Mouse (Mus musculus): ENCODE data around the gene Ubxn10. TPM values are rescaled to one million over a fixed set of nuclear protein-coding genes. Genes with fewer than 3 reads are reported as not detected.

The Ubxn10 gene
- polyA plus RNA-seq, 1 experiment = not detected

DNA sequence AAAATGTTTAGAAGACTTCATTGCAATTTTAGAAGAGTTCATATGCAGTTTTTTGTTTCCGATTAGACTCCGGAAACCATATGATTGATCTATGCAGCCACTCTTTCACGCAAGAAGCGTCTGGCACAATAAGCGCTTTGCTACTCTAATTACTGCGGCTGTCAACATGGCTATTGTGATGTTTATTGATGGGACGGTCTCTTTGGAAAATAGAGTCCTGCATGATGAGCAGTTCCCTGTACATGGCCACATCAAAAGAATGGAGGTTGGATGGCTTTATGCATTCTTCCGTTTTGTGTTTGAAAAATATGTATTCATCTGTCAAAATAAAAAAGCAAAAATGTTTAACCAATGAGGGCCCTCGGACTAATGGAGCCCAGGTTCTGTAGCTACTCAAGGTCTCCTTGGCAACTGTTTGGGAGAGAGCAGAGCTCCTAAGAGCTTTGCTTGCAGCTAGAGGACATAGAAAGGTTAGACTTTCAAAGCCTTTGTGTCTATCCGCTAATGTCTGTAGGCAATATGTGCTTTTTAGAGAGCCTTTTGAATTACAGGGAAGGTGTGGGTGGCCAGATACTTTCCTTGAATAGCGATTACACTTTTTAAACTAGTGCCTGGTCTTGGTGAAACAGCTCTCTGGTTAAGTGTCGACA is 43.8 kb downstream of the Ubxn10 start:
- Histone ChIP-seq H3K4me1 (ENCODE audit: control insufficient read depth, insufficient read depth, low read length) (no peaks in the 10 kb centered on the region), H3K27ac (ENCODE audit: insufficient read depth, low read depth, low read length) (no peak overlapping the region), H3K4me3 (ENCODE audit: insufficient read depth, low read length) (no peak overlapping the region)
- TF ChIP-seq CTCF (IDR thresholded peaks at IDR 0.05; ENCODE audit: low read depth, low read length) = no peak
- TF ChIP-seq POLR2A (IDR thresholded peaks at IDR 0.05; ENCODE audit: borderline replicate concordance, low read depth, low read length) = no peak

DNA sequence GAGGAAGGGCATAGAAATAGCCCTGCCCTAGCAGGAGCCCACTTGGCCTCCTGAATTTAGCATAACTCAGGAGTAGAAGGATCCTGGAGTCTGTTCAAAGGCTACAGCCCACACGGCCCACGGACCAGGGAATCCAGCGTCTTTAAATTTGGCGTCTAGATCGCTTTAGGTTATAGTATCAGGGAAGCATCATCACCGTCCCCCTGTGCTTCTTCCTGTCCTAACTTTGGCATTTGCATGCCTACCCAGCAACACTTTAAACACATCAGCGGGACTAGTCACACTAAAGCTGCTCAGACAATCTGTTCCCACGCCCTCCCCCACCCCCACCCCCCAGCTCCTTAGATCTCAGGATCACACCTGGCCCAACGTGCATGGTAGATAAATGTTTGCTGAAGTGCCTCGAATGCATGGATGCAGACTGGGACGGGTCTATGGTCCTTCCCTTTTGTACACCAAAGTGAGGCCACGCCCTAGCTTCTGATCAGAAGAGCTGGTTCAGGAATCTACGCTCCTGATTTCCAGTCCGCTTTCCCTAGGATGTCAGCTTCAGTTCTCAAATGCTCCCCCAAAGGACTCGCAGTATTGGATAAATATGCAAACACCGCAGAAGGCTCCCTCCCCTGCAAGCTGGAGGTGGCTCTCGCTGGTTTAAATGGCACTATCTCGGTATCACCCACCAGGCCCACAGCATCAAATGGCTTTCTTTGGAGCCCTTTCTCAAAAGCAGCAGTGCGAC is 45.4 kb downstream of the Ubxn10 start:
- no peak for TF ChIP-seq CTCF (IDR thresholded peaks at IDR 0.05; ENCODE audit: low read depth, low read length)
- TF ChIP-seq POLR2A (IDR thresholded peaks at IDR 0.05; ENCODE audit: borderline replicate concordance, low read depth, low read length) = no peak
- Histone ChIP-seq H3K27ac (ENCODE audit: insufficient read depth, low read depth, low read length) (no peak overlapping the region), H3K4me1 (ENCODE audit: control insufficient read depth, insufficient read depth, low read length) (no peaks in the 10 kb centered on the region), H3K4me3 (ENCODE audit: insufficient read depth, low read length) (no peak overlapping the region)

DNA sequence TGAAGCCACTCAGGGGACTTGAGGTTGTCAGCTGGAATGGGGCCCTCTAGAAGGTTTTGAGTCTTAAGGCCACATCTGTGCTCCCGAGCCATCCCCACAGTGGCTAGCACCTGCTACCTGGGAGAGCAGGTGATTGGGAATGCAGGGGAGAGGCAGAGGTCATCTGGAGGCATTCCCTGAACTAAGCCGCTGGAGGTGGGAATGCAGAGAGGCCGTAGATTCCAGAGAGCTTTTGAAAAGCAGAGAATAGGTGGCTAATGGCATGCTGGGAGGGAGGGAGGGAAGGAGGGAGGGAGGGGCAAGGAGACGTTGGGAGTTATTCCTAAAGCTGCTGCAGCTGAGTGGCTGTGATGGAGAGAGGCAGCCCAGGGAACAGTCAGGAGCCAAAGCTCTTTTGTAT is 46.4 kb downstream of the Ubxn10 start:
- Histone ChIP-seq H3K27ac (ENCODE audit: insufficient read depth, low read depth, low read length) (no peak overlapping the region), H3K4me3 (ENCODE audit: insufficient read depth, low read length) (no peak overlapping the region), H3K4me1 (ENCODE audit: control insufficient read depth, insufficient read depth, low read length) (no peaks in the 10 kb centered on the region)
- TF ChIP-seq POLR2A (IDR thresholded peaks at IDR 0.05; ENCODE audit: borderline replicate concordance, low read depth, low read length) (no peak), CTCF (IDR thresholded peaks at IDR 0.05; ENCODE audit: low read depth, low read length) (no peak)

DNA sequence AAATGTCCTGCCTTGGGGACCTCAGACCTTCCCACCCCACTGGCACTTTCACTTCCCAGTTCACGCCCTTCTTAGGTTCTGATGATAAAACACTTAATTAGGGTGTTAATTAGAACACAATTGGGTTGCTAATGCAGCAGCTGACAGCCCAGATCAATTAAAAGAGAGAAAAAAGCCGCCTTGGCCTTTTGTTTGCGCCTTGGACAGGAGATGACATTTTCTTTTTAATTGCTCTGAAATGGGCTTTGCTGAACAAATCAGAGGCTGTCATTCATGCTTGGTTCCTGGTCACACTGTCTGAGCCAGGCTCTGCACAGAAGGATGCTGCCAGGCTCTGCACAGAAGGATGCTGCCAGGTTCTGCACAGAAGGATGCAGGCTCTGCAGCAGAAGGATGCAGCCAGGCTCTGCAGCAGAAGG is 47.9 kb downstream of the Ubxn10 start:
- no peaks in the 10 kb centered on the region for H3K4me1 ChIP-seq (ENCODE audit: control insufficient read depth, insufficient read depth, low read length)
- no peak overlapping the region for H3K4me3 ChIP-seq (ENCODE audit: insufficient read depth, low read length)
- H3K27ac ChIP-seq (ENCODE audit: insufficient read depth, low read depth, low read length) = no peak overlapping the region
- TF ChIP-seq POLR2A (IDR thresholded peaks at IDR 0.05; ENCODE audit: borderline replicate concordance, low read depth, low read length) (no peak), CTCF (IDR thresholded peaks at IDR 0.05; ENCODE audit: low read depth, low read length) (no peak)

DNA sequence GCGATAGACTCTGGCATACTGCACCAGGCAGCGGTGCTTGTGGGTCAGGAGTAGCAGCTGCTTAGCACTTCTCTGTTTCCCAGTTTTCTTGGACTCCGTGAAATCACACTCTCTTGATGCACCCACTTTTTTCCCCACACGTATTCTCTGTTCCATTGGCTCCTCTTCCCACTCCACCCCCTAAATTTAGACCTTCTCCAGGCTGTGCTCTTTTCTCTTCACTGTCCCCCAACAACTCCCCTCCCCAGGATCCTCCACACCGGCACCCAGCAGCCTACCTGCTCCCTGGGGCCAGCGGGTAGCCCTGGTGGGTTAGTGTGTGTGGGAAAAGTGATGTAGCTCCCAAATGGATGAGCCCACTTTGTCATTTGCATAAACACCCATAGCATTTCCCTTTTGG is 51.2 kb downstream of the Ubxn10 start:
- H3K4me3 ChIP-seq (ENCODE audit: insufficient read depth, low read length) = no peak overlapping the region
- no peak overlapping the region for H3K27ac ChIP-seq (ENCODE audit: insufficient read depth, low read depth, low read length)
- TF ChIP-seq CTCF (IDR thresholded peaks at IDR 0.05; ENCODE audit: low read depth, low read length) = no peak
- TF ChIP-seq POLR2A (IDR thresholded peaks at IDR 0.05; ENCODE audit: borderline replicate concordance, low read depth, low read length) = no peak
- no peaks in the 10 kb centered on the region for H3K4me1 ChIP-seq (ENCODE audit: control insufficient read depth, insufficient read depth, low read length)

DNA sequence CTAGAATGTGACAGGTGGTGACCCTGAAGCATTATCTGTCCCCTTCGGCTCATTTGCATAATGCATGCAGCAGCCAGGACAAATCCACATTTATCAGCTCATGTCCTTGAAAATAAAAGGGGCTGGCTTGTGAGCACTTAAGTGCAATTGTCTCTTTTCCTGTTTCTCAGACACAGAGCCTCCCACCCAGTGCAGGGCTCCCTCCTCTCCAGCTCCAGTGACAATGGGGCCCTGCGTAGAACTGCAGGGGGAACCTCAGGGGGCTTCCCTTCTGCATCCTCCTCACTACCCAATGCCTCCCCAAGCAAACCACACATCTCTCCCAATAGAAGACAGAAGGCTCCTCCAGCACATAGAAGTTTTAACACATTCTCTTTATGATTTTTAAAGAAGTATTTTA is 54.2 kb downstream of the Ubxn10 start:
- Histone ChIP-seq H3K4me3 (ENCODE audit: insufficient read depth, low read length) (no peak overlapping the region), H3K4me1 (ENCODE audit: control insufficient read depth, insufficient read depth, low read length) (no peaks in the 10 kb centered on the region), H3K27ac (ENCODE audit: insufficient read depth, low read depth, low read length) (no peak overlapping the region)
- TF ChIP-seq CTCF (IDR thresholded peaks at IDR 0.05; ENCODE audit: low read depth, low read length) (no peak), POLR2A (IDR thresholded peaks at IDR 0.05; ENCODE audit: borderline replicate concordance, low read depth, low read length) (no peak)

DNA sequence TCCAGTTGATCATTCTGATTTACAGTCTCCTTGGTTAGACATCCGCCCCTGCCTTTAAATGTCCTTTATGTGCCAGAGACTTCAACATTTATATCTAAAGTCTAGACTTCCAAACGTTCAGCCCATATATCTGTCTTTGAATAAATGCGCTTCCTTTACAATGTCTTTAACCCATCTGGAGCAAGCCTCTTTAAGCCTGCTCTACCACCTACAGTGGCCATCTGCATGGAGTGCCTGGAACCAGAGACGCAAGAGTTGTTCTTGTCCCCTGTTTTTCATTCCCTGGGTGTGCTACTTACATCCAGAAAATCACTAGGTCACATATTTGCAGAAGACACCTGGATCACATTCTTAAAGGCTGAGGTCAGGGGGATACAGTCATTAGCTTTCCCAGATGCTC is 56.8 kb downstream of the Ubxn10 start:
- TF ChIP-seq POLR2A (IDR thresholded peaks at IDR 0.05; ENCODE audit: borderline replicate concordance, low read depth, low read length) = no peak
- TF ChIP-seq CTCF (IDR thresholded peaks at IDR 0.05; ENCODE audit: low read depth, low read length) = no peak
- no peaks in the 10 kb centered on the region for H3K4me1 ChIP-seq (ENCODE audit: control insufficient read depth, insufficient read depth, low read length)
- H3K4me3 ChIP-seq (ENCODE audit: insufficient read depth, low read length) = no peak overlapping the region
- no peak overlapping the region for H3K27ac ChIP-seq (ENCODE audit: insufficient read depth, low read depth, low read length)

DNA sequence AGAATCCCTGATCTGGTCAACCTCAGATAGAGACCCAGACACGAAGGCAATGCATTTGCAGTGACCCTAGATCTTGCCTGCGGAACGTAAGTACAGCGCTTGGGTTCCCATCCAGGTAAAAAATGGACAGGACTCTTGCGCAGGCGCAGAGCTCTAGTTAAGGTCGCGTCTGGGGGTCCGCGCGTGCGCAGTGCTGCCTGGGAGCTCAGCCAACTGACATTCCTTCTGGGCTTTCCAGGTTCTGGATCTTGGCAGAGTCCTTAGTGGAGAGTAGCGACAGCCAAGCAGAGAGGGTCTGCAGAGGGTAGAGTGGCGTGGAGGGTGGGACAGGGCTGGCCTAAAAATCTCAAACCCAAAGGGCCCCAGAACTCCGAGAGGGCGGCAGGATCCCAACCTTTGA is 59.4 kb downstream of the Ubxn10 start:
- no peak overlapping the region for H3K27ac ChIP-seq (ENCODE audit: insufficient read depth, low read depth, low read length)
- TF ChIP-seq POLR2A (IDR thresholded peaks at IDR 0.05; ENCODE audit: borderline replicate concordance, low read depth, low read length) (no peak), CTCF (IDR thresholded peaks at IDR 0.05; ENCODE audit: low read depth, low read length) (no peak)

DNA sequence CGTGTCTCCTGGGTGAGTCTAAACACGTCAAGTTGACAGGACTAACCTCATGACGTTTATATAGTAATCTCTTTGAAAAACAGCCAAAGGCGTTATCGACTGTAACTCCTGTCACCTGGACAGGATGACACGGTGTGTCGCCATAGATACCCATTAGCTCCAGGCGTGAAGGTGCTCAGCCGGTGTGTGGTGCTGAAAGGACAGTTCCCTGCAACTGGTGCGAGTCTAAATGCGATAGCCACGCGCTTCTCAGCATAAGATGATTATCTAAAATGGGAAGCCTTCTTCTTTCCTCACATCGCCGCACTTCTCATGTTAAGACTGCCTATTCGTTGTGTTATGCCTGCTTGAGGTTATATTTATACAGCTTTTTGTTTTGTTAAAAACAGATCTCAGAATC is 60.5 kb downstream of the Ubxn10 start:
- Histone ChIP-seq H3K27ac (ENCODE audit: insufficient read depth, low read depth, low read length) (no peak overlapping the region), H3K4me3 (ENCODE audit: insufficient read depth, low read length) (no peak overlapping the region), H3K4me1 (ENCODE audit: control insufficient read depth, insufficient read depth, low read length) (no peaks in the 10 kb centered on the region)
- TF ChIP-seq CTCF (IDR thresholded peaks at IDR 0.05; ENCODE audit: low read depth, low read length) (no peak), POLR2A (IDR thresholded peaks at IDR 0.05; ENCODE audit: borderline replicate concordance, low read depth, low read length) (no peak)

More for the DNA sequence above, 59.4 kb downstream of the Ubxn10 start:
- H3K4me3 ChIP-seq (ENCODE audit: insufficient read depth, low read length) = no peak overlapping the region
- H3K4me1 ChIP-seq (ENCODE audit: control insufficient read depth, insufficient read depth, low read length) = no peaks in the 10 kb centered on the region

DNA sequence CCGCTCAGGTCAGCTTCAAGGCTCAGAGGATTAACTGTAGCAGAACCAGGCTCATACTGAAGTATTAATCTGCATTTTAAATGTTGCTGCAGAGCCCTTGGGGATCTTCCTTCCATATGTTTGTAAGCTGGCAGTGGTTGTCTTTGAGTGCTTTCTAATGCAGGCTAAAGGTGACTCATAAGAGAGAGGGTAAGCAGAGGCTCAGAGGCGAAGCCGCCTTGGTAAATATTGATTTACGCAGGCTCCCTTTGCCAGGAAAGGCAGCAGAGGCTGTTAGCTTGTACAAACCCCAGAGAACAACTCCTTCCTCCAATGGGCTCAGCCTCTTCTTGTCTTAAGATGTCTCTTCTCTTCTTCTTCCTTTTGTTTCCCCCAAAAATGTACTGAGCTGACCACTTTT is 64.8 kb downstream of the Ubxn10 start:
- no peak for TF ChIP-seq POLR2A (IDR thresholded peaks at IDR 0.05; ENCODE audit: borderline replicate concordance, low read depth, low read length)
- no peak for TF ChIP-seq CTCF (IDR thresholded peaks at IDR 0.05; ENCODE audit: low read depth, low read length)
- Histone ChIP-seq H3K4me3 (ENCODE audit: insufficient read depth, low read length) (no peak overlapping the region), H3K4me1 (ENCODE audit: control insufficient read depth, insufficient read depth, low read length) (no peaks in the 10 kb centered on the region), H3K27ac (ENCODE audit: insufficient read depth, low read depth, low read length) (no peak overlapping the region)
